Mouse (Mus musculus): ENCODE data around the gene Rbp1.

The Rbp1 gene

GRCm38 (mm10) chr9:98424725-98425210 lies 2.0 kb downstream of the Rbp1 start:
- DNase-seq (ENCODE audit: low spot score in 2 of 2): no peak

DNA sequence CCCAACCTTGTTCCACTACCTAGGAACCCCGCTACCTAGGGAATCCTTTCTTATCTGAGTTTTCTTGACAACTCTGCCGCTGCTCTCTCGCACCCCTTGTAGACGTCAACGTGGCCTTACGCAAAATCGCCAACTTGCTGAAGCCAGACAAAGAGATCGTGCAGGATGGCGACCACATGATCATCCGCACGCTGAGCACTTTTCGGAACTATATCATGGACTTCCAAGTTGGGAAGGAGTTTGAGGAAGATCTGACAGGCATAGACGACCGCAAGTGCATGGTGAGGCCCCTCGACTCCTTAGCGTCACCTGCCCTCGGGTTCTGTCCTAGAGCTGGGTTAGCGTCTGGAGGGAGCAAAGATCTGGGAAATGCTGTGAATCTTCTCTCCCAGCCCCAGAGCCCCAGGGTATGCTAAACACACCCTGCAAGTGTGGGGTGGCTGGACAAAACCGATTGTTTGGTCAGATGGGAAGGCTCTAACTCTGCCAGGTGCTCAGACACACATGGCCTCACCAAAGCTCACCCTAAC lies 2.7 kb downstream of the Rbp1 start:
- no peak for DNase-seq (ENCODE audit: low spot score in 2 of 2)

DNA sequence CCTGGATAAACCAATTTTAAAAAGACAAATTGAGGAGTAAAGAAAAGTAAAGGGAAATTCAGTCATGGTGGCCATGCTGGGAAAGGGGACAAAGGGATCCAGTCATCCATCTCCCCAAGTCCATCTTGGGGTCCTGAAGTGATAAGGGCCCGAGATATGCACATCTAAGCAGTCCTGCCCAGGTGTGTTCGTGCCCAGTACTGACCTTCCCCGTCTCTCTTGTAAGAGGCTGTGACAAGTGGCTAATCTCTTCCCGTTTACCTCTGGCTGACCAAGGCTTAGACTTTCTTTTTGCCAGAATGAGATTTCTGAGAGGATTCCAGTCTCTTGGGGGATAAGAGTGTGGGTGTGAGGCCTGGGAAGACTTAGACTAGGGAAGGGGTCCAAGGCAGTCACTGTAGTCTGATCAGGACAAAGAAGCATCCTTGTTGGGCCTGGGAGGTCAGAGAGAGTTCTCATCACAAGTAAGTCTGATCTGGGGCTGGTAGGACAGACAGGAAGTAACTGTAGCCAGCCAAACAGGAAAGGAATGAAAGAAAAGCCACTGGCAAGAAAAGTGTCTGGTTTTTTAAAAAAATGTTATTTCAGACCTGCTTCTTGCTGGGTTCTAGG lies 5.3 kb downstream of the Rbp1 start:
- no peak for DNase-seq (ENCODE audit: low spot score in 2 of 2)

- DNase-seq (ENCODE audit: low spot score in 2 of 2): no peak
Observed at GRCm38 (mm10) chr9:98428783-98429182, 6.0 kb downstream of the Rbp1 start.

- no peak for DNase-seq (ENCODE audit: low spot score in 2 of 2)
Observed at GRCm38 (mm10) chr9:98429806-98430205, 7.0 kb downstream of the Rbp1 start.

GRCm38 (mm10) chr9:98430528-98430927 lies 7.8 kb downstream of the Rbp1 start:
- DNase-seq (ENCODE audit: low spot score in 2 of 2): no peak

DNA sequence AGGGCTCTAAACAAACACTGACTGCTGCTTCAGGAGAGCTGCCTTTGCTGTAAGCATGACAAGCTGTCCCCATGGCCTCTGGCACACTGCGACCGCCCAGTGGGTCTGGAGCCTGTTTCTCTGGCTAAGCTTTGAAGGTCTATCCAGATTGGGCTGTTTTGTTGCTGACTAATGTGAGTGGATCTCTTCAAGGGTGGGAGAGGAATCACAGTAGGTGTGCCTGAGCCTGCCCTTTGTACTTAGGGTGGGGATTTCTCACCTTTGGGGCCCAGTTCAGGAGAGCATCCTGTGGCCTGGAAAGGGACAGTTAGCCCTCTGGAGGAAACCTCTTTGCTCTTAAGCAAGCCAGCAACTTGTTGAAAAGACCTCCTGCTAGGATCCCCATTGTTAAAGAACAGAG lies 10.3 kb downstream of the Rbp1 start:
- no peak for DNase-seq (ENCODE audit: low spot score in 2 of 2)

GRCm38 (mm10) chr9:98433956-98434588 lies 11.3 kb downstream of the Rbp1 start:
- DNase-seq (ENCODE audit: low spot score in 2 of 2): no peak

- DNase-seq (ENCODE audit: low spot score in 2 of 2): no peak
Observed at GRCm38 (mm10) chr9:98437819-98438218, 15.1 kb downstream of the Rbp1 start.

- DNase-seq (ENCODE audit: low spot score in 2 of 2): no peak
Observed at GRCm38 (mm10) chr9:98439091-98439490, 16.3 kb downstream of the Rbp1 start.

GRCm38 (mm10) chr9:98442638-98443037 lies 19.9 kb downstream of the Rbp1 start:
- no peak for DNase-seq (ENCODE audit: low spot score in 2 of 2)

- DNase-seq (ENCODE audit: low spot score in 2 of 2): no peak
Observed at GRCm38 (mm10) chr9:98445359-98446149, 22.8 kb downstream of the Rbp1 start.

DNA sequence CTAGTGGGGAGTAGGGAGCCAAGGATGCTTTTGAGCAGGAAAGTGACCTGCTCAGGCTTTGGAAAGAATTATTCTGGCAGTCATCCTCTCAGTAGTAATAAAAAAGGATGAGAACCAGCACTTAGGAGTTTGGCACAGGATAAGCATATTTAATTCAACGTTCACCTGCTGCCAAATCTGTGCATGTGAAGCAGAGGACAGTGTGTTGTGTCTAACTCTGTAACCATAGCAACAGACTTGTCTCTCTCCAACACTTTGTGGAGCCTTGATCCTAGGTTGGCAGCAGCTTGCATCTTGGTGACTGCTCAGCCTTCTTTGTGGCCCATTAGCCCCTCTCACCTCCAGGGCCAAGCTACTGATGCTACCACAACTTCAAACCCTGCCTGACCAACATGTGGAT lies 28.2 kb downstream of the Rbp1 start:
- DNase-seq (ENCODE audit: low spot score in 2 of 2): no peak

GRCm38 (mm10) chr9:98466709-98467108 lies 43.9 kb downstream of the Rbp1 start:
- no peak for DNase-seq (ENCODE audit: low spot score in 2 of 2)

- no peak for DNase-seq (ENCODE audit: low spot score in 2 of 2)
Observed at GRCm38 (mm10) chr9:98480172-98480749, 57.5 kb downstream of the Rbp1 start.

- DNase-seq (ENCODE audit: low spot score in 2 of 2): no peak
Observed at GRCm38 (mm10) chr9:98482256-98482655, 59.5 kb downstream of the Rbp1 start.

- DNase-seq (ENCODE audit: low spot score in 2 of 2): no peak
Observed at GRCm38 (mm10) chr9:98485020-98485419, 62.3 kb downstream of the Rbp1 start.

DNA sequence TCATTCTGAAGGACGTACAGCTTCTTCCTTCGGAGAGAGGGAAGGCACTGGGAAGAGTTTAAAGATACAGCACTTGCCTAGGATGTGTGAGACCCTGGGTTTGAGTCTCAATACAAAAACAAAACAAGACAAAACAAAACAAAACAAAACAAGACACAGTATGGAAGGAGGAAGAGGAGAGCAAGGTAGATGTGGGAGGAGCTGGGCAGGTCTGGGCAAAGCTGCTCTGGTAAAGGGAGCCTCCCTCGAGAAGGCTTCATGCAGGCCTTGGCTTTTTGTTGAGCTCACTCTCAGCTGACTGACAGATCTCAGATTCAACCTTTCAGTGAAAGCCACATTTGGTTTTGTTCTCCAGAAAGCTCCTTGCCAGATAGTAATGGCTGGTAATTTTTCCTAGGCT lies 63.1 kb downstream of the Rbp1 start, which contains the start of gene Rbp2:
Gene Rbp2, plus strand, starts transcription at position 301 of the 400 bp plus-strand sequence.
- no peak for DNase-seq (ENCODE audit: low spot score in 2 of 2)

- no peak for DNase-seq (ENCODE audit: low spot score in 2 of 2)
Observed at GRCm38 (mm10) chr9:98487273-98487672, 64.5 kb downstream of the Rbp1 start.

- no peak for DNase-seq (ENCODE audit: low spot score in 2 of 2)
Observed at GRCm38 (mm10) chr9:98489532-98489931, 66.8 kb downstream of the Rbp1 start.

DNA sequence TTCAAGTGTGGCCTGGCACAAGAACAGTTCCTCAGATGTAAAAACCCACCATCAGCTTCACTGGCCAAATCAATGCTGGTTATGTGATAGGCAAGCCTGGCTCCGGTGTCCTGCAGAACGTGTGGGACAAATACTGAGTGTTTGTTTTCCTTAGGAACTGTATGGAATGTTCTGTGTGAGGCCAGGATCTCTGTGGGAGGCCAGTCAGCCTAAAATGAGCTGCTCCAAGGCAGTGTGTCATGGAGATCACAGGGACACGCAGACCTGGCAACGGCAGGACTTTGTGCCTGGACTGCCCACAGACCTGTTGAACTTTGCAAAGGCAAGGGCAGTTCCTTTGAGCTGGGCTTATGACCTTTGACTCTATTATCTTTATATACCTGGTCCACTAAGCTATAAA lies 67.4 kb downstream of the Rbp1 start:
- no peak for DNase-seq (ENCODE audit: low spot score in 2 of 2)

- DNase-seq (ENCODE audit: low spot score in 2 of 2): no peak
Observed at GRCm38 (mm10) chr9:98491071-98491470, 68.3 kb downstream of the Rbp1 start.
